Mouse (Mus musculus): ENCODE measurements around the gene Prr14. TPM values are rescaled to one million over a fixed set of nuclear protein-coding genes. Genes with fewer than 3 reads are reported as not detected.
"Not testable (repeated sequence)": the region's sequence is repeated elsewhere in the genome, so short reads cannot be mapped to it uniquely, and the experiment has no call there.

The Prr14 gene
- polyA plus RNA-seq, 1 experiment = 11.7 TPM

GRCm38 (mm10) chr7:127491846-127492245 lies 32.4 kb downstream of the Prr14 start:
- Histone ChIP-seq H3K36me3 (ENCODE audit: control insufficient read depth) (peaks cover 56% of the 10 kb centered on the region), H3K9me3 (ENCODE audit: control insufficient read depth, low read length) (no peaks in the 10 kb centered on the region), H3K4me1 (ENCODE audit: control insufficient read depth) (peaks cover 2% of the 10 kb centered on the region), H3K4me3 (replicated peaks) (no peak overlapping the region), H3K27me3 (ENCODE audit: control insufficient read depth) (no peaks in the 10 kb centered on the region)
- TF ChIP-seq TAL1 (IDR thresholded peaks at IDR 0.05; ENCODE audit: low read length) (no peak), GATA1 (IDR thresholded peaks at IDR 0.05; ENCODE audit: low read length) (no peak)

DNA sequence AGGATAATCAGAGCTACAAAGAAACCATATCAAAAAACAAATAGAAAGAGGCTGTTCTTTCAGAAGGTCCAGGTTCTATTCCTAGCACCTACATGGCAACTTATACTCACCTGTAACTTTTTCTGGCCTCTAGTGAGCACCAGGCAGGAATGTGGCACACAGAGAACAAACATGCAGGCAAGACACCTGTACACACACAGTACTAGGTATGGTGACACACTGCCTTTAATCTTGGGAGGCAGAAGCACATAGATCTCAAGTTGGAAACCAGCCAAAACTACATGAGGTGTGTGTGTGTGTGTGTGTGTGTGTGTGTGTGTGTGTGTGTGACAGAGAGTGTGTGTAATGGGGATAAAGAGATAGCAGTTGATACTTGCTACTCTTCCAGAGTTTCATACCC lies 35.2 kb downstream of the Prr14 start:
- Histone ChIP-seq H3K27me3 (ENCODE audit: control insufficient read depth) (no peaks in the 10 kb centered on the region), H3K9me3 (ENCODE audit: control insufficient read depth, low read length) (no peaks in the 10 kb centered on the region), H3K4me1 (ENCODE audit: control insufficient read depth) (peaks cover 2% of the 10 kb centered on the region), H3K36me3 (ENCODE audit: control insufficient read depth) (peaks cover 30% of the 10 kb centered on the region), H3K4me3 (replicated peaks) (no peak overlapping the region)
- TF ChIP-seq GATA1 (IDR thresholded peaks at IDR 0.05; ENCODE audit: low read length) (no peak), TAL1 (IDR thresholded peaks at IDR 0.05; ENCODE audit: low read length) (no peak)

- peaks cover 2% of the 10 kb centered on the region for H3K4me1 ChIP-seq (ENCODE audit: control insufficient read depth)
- H3K36me3 ChIP-seq (ENCODE audit: control insufficient read depth) = peaks cover 3% of the 10 kb centered on the region
- no peaks in the 10 kb centered on the region for H3K27me3 ChIP-seq (ENCODE audit: control insufficient read depth)
- H3K9me3 ChIP-seq (ENCODE audit: control insufficient read depth, low read length) = no peaks in the 10 kb centered on the region
- TF ChIP-seq TAL1 (IDR thresholded peaks at IDR 0.05; ENCODE audit: low read length) (no peak), GATA1 (IDR thresholded peaks at IDR 0.05; ENCODE audit: low read length) (no peak)
- no peak overlapping the region for H3K4me3 ChIP-seq (replicated peaks)
Measured at GRCm38 (mm10) chr7:127497382-127497781, 38.0 kb downstream of the Prr14 start.

GRCm38 (mm10) chr7:127498407-127498806 lies 39.0 kb downstream of the Prr14 start:
- H3K36me3 ChIP-seq (ENCODE audit: control insufficient read depth) = no peaks in the 10 kb centered on the region
- H3K4me1 ChIP-seq (ENCODE audit: control insufficient read depth) = peaks cover 2% of the 10 kb centered on the region
- no peaks in the 10 kb centered on the region for H3K9me3 ChIP-seq (ENCODE audit: control insufficient read depth, low read length)
- no peak overlapping the region for H3K4me3 ChIP-seq (replicated peaks)
- H3K27me3 ChIP-seq (ENCODE audit: control insufficient read depth) = no peaks in the 10 kb centered on the region
- no peak for TF ChIP-seq GATA1 (IDR thresholded peaks at IDR 0.05; ENCODE audit: low read length)

- TF ChIP-seq GATA1 (IDR thresholded peaks at IDR 0.05; ENCODE audit: low read length) = no peak
- Histone ChIP-seq H3K9me3 (ENCODE audit: control insufficient read depth, low read length) (no peaks in the 10 kb centered on the region), H3K4me1 (ENCODE audit: control insufficient read depth) (peaks cover 23% of the 10 kb centered on the region)
Measured at GRCm38 (mm10) chr7:127508291-127508690, 48.9 kb downstream of the Prr14 start.

DNA sequence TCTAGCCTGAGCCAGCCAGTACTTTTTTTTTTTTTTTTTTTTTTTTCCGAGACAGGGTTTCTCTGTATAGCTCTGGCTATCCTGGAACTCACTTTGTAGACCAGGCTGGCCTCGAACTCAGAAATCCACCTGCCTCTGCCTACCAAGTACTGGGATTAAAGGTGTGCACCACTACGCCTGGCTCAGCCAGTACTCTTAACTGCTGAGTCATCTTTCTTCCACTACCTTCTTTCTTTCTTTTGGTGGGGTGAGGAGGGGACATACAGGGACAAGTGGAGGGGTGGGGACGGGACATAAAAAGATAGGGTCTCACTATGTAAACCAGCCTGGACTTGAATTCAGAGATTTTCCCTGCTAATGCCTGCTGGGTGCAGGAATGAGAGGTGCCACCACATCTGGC lies 50.4 kb downstream of the Prr14 start:
- Histone ChIP-seq H3K36me3 (ENCODE audit: control insufficient read depth) (peaks cover 15% of the 10 kb centered on the region), H3K4me1 (ENCODE audit: control insufficient read depth) (peaks cover 37% of the 10 kb centered on the region)
- H3K9me3 ChIP-seq (ENCODE audit: control insufficient read depth, low read length); H3K4me3 ChIP-seq (replicated peaks); H3K27me3 ChIP-seq (ENCODE audit: control insufficient read depth): not testable (repeated sequence)

More at GRCm38 (mm10) chr7:127508291-127508690, 48.9 kb downstream of the Prr14 start:
- no peaks in the 10 kb centered on the region for H3K27me3 ChIP-seq (ENCODE audit: control insufficient read depth)
- H3K36me3 ChIP-seq (ENCODE audit: control insufficient read depth) = peaks cover under 1% of the 10 kb centered on the region; the same call in 1 of the 2 replicates
- no peak overlapping the region for H3K4me3 ChIP-seq (replicated peaks)

DNA sequence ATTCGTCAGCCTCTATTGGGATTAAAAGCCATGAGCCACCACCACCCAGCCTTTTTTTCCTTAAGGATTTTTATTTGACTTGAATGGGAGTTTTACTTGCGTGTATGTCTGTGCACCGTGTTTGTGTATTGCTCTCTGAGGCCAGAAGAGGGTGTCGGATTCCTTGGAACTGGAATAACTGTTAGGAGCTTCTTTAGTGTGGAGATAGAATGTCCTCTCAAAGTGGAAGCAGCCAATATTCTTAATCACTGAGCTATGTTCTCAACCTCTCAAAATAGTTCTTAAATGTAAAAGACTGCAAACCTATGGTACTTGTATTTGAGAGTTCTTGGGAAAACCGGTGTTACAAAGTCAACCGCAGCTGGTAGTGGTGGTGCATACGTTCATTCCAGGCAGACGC lies 51.8 kb downstream of the Prr14 start:
- Histone ChIP-seq H3K4me1 (ENCODE audit: control insufficient read depth) (peaks cover 43% of the 10 kb centered on the region), H3K9me3 (ENCODE audit: control insufficient read depth, low read length) (no peaks in the 10 kb centered on the region), H3K27me3 (ENCODE audit: control insufficient read depth) (no peaks in the 10 kb centered on the region), H3K4me3 (replicated peaks) (peak overlapping the region; percentile 100), H3K36me3 (ENCODE audit: control insufficient read depth) (peaks cover 28% of the 10 kb centered on the region)
- TF ChIP-seq GATA1 (IDR thresholded peaks at IDR 0.05; ENCODE audit: low read length) (no peak), TAL1 (IDR thresholded peaks at IDR 0.05; ENCODE audit: low read length) (no peak)

DNA sequence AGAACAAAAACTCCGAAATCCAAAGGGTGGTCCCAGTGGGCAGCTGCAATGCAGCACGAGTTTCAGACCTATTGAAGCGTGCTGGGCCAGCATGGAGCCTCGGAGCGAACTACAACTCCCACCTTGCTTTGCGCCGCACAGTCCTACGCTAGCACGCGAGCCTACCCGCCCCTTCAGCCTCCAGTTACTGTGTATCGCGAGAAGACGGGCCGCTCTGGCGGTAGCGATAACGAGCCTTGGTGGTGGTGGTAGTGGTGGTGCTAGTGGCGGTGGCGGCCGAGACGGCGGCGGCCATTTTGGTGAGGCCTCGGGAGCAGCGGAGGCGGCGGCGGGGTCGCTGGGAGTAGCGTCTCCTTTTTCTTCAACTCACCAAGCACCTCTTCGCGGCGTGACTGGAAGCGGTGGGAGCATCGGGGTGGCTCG lies 52.4 kb downstream of the Prr14 start, which contains the start of gene Srcap:
Gene Srcap, plus strand, starts transcription at position 176 of the 423 bp plus-strand sequence.
- H3K27me3 ChIP-seq (ENCODE audit: control insufficient read depth) = no peaks in the 10 kb centered on the region
- H3K36me3 ChIP-seq (ENCODE audit: control insufficient read depth) = peaks cover 34% of the 10 kb centered on the region
- peaks cover 43% of the 10 kb centered on the region for H3K4me1 ChIP-seq (ENCODE audit: control insufficient read depth)
- H3K9me3 ChIP-seq (ENCODE audit: control insufficient read depth, low read length) = no peaks in the 10 kb centered on the region
- H3K4me3 ChIP-seq (replicated peaks) = peak within 1 kb of the TSS; percentile 100
- peak; percentile 60 for TF ChIP-seq TAL1 (IDR thresholded peaks at IDR 0.05; ENCODE audit: low read length)
- TF ChIP-seq GATA1 (IDR thresholded peaks at IDR 0.05; ENCODE audit: low read length) = peak; percentile 76

- peak overlapping the region; percentile 100 for H3K4me3 ChIP-seq (replicated peaks)
- no peaks in the 10 kb centered on the region for H3K9me3 ChIP-seq (ENCODE audit: control insufficient read depth, low read length)
- H3K4me1 ChIP-seq (ENCODE audit: control insufficient read depth) = peaks cover 43% of the 10 kb centered on the region
- peaks cover 40% of the 10 kb centered on the region for H3K36me3 ChIP-seq (ENCODE audit: control insufficient read depth)
- no peaks in the 10 kb centered on the region for H3K27me3 ChIP-seq (ENCODE audit: control insufficient read depth)
- TF ChIP-seq TAL1 (IDR thresholded peaks at IDR 0.05; ENCODE audit: low read length) = no peak
- TF ChIP-seq GATA1 (IDR thresholded peaks at IDR 0.05; ENCODE audit: low read length) = no peak
Measured at GRCm38 (mm10) chr7:127512231-127513015, 53.0 kb downstream of the Prr14 start.

DNA sequence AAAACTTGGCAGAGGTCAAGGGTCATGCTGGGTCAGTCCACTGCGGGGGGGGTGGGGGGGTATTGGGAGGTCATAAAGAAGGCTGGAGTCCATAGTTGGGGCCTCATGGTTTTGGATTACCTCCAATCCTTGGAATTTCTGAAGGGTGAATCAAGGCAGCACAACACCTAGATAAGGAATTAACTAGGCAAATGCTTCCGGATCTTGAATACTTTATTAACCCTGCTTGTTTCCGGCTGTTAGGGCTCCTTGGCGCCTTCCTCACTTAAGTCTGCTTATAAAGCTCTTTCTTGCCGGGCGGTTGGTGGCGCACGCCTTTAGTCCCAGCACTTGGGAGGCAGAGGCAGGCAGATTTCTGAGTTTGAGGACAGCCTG lies 53.6 kb downstream of the Prr14 start:
- H3K36me3 ChIP-seq (ENCODE audit: control insufficient read depth) = peaks cover 46% of the 10 kb centered on the region
- peak overlapping the region; percentile 100 for H3K4me3 ChIP-seq (replicated peaks)
- H3K9me3 ChIP-seq (ENCODE audit: control insufficient read depth, low read length) = no peaks in the 10 kb centered on the region
- H3K27me3 ChIP-seq (ENCODE audit: control insufficient read depth) = no peaks in the 10 kb centered on the region
- H3K4me1 ChIP-seq (ENCODE audit: control insufficient read depth) = peaks cover 43% of the 10 kb centered on the region
- no peak for TF ChIP-seq GATA1 (IDR thresholded peaks at IDR 0.05; ENCODE audit: low read length)
- no peak for TF ChIP-seq TAL1 (IDR thresholded peaks at IDR 0.05; ENCODE audit: low read length)
